Mouse (Mus musculus) right cerebral cortex, adult 18-20 months (tissue): Measurements from ENCODE around the gene Clec9a.

Experiments
- DNase-seq: peaks from one replicate; pipeline ENCODE4 v3.0.0; 2022; ENCODE audit warnings: mixed read lengths

The Clec9a gene

DNA sequence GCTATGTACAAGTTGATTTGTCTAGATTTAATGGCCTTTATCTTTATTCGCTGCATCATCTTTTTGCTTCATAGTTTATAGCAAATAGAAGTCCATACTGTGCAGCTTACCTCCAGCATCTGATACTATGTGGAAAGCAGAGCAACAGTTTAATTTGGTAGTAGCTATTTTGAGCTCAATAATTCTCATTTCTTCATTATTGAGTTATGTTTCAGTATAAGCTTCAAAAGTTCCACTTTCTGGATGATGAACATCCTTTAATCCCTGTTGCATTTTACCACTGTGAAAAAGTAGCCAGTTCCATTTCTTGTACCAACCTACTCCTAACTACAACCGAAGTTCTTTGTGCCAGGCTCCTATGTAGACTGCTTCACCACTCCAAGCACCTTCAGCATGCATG is at the start of gene Clec9a:
Gene Clec9a, plus strand, starts transcription at position 301 of the 400 bp plus-strand sequence.
- no peak for DNase-seq

DNA sequence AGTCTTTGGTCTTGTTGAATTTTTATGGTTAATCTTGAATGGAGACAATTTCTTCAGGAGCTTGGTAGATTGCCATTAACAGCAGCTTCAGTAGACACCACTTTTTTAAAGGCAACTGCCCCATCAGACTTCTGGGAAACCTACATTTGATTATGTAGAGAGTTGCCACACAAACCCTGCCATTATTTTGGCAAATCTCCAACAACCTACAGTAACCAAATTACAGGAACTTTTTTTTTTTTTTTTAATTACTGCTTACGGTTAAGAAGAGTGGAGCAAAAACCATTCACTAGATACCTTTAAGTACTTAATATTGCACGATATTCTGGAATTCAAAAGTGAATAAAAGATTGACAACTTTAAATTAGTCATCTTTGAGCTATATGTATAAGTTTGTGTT is 49.1 kb upstream of the Clec9a start:
- DNase-seq = no peak

DNA sequence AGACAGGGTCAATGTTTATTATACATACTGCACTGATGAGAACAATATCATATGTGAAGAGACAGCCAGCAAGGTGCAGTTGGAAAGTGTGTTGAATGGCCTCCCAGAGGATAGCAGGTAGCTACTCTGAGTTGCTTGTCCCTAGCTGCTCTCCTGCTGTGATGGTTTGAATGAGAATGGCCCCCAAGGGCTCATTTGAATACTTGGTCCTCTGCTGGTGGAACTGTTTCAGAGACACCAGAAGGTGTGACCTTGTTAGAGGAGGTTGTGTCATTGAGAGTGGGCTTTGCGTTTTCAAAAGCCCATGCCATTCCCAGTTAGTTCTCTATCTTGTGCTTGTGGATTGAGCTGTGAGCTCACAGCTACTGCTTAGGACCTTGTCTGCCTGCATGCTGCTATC is 44.7 kb upstream of the Clec9a start:
- DNase-seq = no peak

DNA sequence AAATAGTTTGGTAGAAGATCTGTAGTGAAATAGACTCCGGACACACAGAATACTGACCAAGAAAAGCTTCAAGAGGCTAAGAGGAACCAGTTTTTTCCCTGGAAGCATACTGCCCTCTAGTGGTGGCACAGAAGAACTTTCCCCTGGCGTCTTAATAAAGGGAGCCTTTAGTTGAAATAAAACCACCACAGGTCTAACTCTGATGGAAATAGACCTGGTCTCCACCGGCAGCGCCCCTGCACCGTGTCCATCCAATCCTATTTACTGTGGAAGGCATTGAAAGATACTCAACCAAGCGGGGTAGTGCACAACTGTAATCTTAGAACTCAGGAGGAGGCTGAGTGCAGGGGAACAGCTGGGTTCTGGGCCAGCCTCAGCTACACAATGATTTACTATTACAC is 42.7 kb upstream of the Clec9a start:
- DNase-seq = peak; percentile 23

DNA sequence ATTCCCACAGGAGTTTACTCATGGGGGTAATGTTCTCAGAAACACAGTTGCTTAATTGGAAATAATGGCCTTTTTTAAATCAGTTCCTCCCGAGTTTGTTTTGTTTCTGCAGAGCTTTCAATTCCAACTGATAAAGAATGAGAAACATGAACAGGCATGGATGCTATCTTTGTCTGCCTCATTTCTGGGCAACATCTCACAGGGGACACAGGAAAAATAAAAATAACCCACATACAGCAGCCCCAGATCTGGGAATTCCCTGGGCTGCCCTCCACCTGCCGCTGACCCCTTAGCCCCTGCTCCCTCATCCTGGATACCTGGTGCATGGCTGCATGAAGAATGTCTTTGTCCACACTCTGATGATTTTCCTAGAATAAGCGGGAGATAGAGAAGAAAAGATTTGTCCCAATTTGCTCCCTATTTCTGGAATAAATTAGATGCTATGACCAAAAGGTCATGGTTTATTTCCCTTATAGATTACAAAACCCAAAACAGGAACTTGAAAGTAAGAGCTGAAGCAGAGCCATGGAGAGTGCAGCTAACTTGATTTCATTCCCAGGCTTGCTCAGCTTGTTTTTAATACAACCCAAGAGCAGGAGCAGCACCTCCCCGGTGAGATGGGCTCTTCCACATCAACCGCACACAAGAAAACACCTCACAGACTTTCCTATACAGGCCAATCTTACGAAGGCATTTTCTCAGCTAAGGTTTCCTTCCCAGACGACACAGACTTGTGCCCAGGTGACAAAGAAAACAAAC is 39.1 kb upstream of the Clec9a start:
- no peak for DNase-seq

DNA sequence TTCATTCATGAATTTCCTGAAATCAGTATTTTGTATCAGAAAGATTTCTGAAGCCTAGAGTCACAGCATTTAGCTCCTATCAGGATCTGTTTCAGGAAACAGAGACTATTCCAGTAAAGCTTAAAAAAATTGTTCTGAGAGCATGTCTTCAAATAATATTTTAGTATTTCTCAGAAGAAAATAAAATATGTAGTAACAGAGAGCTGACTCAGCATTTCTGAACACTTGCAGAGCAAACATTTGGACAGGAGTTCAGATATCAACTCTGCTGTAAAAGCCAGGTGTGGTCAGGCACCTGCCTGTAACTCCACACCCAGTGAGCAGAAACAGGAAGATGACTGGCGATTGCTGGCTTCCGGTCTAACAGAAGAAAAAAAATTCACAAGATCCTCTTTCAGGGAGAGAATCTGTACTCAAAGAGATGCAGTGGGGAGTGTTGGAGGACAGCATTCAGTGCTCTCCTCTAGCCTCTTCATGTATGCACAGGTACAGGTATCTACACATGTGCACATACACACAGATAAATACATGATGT is 33.7 kb upstream of the Clec9a start:
- no peak for DNase-seq

DNA sequence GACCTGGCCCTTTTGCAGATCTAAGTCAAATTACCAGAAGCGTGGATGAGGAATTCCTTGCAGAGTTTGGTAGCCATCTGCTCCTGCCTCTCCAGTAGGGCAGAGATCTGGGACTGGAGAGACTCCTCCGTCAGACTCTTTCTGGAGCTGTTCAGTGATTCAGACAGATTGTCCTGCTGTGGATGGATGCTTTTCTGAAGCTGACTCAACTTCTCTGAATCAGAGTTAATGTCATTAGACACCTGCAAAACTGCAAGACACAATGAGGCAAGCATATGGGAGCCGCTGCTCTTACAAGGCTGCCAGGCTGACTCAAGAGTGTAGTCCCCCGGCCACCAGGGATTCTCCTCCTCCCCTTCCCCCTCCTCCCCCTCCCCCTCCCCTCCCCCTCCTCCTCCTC is 28.2 kb upstream of the Clec9a start:
- DNase-seq = no peak

DNA sequence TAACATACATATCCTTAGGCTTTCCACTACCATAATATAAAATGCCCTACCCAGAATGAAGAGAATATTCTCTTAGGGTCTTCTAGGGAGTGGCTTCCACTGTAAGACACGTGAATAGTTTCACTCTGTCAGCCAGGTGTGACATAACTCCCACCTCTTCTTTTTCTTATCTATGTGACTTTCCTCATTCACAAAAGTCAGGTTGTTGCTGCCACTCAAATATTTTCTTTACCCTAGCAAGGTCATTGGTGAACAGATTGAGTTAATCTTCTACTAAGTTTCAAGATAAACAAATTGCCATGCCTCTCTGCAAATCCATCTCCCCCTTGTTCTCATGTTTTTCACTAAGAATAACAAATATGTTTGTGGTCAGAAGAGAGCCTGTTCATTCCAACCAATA is 26.9 kb upstream of the Clec9a start:
- no peak for DNase-seq

DNA sequence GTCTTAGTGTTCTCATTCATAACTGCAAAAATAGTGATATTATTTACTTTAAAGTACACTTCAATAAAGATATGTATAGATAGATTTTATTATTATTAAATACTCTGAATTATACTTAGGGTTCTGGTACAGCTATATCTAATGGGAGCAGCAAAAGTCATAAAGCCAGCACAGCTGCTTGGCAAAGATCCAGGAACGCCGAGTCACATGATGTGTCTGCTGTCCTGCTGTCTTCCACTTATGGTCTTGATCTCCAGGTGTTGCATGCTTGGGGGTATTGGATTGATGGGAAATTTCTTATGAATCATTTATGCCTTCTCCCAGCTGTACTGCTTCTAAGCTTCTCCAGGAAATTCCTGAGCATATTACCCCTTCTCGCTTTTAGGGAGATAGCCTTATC is 25.2 kb upstream of the Clec9a start:
- DNase-seq = no peak

DNA sequence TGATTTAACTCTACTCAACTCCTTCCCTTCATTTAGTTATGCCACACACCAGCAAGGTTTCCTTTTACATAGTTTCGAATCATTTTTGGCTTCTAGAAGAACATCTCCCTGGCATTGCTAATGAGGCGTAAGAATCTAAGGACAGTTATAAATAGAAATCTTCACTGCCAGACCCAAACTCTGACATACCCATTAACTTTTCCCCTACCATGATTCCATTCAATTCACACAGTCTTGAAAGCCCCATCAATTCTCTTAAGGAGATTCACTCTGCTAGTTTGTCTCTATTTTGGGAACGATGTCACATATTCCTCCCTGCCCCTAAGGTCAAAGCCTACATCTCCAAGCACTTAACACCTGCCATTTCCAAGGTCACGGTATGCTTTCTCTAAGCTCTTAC is 23.7 kb upstream of the Clec9a start:
- DNase-seq = no peak

DNA sequence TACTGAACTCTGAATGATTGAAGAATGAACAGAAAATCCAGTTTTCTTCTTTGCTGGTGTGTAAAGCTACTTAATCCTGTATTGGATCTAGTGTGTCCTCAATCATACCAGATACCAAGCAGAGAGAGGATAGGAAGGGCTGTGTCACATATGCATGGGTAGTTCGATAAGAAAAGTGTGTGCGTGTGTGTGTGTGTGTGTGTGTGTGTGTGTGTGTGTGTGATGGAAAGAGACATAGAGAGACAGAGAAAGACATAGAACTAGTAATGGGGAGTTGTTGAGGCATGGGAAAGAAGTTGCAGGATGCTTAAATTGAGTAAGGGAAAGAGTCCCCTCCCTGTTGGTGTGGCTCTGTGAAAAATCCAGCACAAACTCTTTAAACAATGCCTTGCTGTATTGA is 22.9 kb upstream of the Clec9a start, which contains the start of gene Clec12b:
Gene Clec12b, minus strand, starts transcription at position 101 of the 400 bp plus-strand sequence.
- no peak for DNase-seq

DNA sequence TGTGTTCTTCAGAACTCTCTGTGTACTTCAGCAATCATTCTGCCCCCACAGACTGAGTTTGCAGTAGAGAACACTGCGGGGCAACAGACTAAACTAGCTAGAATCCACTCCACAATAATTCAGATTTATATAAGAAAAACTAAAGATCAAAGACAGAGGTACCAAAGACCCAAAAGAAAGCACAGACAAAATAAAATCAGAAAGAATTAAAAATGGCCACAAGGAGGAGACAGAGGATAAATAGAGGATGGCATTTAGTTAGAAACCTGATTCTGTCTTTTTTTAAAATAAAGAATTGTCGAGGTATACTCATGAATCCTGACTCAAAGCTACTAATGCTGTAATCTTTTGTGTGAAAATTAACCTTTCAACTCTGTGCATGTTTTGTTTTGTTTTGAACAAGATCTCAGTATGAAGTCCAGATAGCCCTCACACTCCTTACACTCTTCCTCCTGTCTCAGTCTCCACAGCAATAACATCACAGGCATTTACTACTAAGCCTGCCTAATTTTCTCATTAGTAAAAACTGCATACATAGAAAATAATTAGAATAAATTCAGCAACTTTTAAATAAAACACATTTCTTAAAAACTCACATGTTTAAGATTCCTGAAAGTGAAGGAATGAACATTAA is 15.5 kb upstream of the Clec9a start:
- no peak for DNase-seq

DNA sequence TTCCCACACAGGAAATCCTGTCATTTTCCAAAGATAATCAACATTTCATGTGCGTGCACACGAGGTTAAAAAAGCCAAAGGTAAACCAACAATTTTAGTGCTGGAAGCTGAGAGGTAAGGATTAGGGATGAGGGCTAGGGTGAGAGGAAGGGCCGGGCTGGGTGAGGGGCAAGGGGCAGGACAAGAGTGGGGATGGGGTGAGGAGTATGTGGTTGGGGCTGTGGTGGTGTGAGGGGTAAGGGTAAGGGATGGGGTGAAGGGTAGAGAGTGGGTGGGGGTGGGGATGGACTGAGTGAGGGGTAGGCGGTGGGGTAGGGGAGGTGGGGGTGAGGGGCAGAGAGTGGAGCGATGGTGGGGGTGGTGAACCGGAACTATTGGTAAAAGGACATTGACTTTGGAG is 14.9 kb upstream of the Clec9a start:
- no peak for DNase-seq

DNA sequence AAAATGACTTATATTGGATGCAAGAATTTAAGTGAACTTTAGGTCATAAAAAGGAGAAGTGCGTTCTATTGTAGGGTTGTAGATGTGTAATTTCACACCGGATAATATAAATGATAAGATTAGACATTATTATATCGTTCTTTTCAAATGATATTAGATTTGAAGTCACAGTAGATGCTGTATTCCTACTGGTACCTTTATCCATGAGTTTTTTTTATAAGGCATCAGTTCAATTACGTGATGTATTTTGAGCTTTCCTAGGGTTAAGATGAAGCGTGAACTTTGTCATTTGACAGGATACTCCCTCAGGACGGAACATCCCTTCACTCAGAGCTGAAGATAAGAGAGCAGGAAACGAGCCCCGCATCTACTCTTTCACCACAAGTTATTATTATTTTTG is 11.7 kb upstream of the Clec9a start, which contains the start of gene Clec1b:
Gene Clec1b, plus strand, starts transcription at position 301 of the 400 bp plus-strand sequence.
- DNase-seq = no peak

DNA sequence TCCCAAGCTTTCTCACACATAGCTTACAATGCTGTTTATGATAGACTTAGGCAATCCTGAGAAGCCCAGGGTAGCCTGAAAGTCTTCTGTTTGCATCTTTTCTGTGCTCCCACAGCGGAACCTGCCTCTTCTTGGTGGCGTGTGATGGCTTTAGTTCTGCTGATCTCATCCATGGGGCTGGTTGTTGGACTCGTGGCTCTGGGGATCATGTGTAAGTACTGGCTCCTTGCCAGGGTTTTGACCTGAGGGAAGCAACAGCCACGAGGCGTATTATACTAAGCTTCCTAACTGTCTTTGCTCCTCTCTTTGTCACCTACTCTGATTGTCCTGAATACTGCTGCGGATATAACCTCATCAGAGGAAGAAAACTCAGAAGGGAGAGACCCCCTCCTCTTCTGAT is 8.7 kb upstream of the Clec9a start:
- DNase-seq = no peak

DNA sequence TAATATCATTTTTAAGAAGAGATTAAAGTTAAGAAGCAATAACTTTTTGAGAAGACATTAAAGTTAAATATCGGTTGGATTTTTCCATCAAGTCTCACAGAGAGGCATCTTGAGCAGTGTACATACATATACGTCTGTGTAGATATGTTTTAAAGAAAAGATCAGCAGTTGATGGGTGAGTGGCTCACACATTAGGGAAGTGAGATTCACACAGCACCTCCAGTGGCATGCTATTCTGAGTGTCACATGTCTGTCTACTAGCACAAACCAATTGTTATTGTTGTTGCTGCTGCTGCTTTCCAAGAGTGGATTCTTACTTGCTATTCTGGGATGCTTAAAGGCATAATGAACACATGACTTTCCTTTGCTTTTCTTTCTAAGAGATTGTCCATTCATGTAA is 6.3 kb upstream of the Clec9a start:
- DNase-seq = no peak

DNA sequence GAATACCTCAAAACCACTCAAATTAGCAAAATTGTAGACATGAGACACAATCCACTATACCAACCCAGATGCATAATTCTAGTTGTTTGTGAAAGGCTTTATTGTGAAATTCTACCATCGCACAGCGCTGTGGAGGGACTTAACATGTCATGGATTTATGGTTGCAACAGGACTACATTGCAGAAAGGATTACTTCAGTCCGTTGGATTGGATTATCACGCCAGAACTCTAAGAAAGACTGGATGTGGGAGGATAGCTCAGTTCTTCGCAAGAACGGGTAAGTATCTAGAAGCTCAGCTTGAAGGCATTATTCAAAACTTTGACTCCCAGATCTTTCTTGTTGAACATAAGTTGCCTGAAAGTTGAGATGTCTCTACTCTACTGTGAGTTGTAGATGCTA is 5.3 kb upstream of the Clec9a start:
- no peak for DNase-seq

DNA sequence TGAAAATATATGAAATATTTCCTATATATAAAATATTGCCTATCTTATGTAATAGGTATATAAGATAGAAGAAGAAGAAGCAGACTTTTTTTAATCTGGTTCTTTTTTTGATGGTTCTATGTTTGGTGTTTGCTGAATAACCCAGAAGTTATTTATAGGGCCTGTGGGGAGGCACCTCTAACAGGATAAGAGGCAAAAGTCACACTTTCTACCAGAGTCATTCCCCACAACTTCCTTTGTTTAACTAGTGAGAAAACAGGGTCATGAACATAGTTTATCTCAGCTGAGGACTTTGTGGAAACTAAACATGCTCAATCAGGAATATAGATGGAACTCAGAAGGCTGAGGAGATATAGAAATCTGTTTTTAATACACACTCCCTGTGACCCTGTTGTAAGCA is 2.7 kb upstream of the Clec9a start:
- DNase-seq = no peak

DNA sequence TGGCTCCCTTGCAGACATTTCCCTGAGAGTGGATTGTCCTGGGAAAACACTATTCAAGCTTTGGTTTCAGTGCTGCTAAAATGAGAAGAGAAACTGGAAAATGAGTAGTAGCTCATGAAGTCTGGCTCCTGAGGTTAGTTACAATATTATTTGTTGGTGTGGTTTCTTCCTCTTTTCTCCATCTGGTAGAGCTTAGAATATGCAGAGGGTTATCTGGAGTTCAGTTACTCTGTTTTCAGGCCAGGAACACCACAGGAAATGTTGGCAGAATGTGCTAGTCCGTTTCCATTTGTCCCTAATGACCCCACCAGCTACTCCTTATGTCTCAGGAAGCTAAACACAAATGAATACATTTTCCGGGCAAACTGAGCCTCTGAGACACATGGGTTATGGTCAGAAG is 1.3 kb upstream of the Clec9a start:
- no peak for DNase-seq

DNA sequence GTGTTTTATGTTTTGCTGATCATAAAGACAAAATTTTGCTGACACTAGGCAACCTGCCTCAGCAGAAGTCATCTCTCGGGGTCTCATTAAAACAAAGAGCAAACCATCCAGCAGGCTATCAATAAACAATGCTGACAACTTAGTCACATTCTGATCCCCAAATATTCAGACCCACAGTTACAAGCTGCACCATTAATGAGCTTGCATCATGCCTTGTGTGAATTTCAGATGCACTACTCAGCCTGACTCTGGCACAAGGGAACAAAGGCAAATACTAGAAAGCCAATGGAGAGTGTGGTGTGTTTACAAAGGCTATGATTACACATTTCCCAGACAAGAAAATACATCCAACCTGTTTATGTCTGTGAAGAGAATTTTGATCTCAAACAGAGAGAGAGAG is 5.5 kb downstream of the Clec9a start:
- DNase-seq = no peak

DNA sequence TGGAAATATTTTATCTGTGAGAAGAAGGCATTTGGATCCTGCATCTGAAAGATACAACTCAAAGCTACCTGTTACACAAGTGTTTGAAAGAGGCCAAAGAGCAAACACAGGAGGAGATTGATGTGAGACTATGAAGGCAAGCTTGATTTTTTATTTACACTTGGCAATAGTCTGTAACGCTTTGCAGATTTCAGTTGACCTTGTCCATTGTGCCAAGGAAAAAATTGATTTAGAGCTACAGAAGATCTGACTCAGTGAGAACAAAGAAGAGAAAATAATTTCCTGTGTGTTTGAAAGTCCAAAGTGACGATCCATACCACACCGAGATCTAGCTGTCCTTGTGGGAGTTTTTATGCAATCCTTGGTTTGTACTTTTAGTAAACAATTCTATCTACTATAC is 13.6 kb downstream of the Clec9a start:
- no peak for DNase-seq

DNA sequence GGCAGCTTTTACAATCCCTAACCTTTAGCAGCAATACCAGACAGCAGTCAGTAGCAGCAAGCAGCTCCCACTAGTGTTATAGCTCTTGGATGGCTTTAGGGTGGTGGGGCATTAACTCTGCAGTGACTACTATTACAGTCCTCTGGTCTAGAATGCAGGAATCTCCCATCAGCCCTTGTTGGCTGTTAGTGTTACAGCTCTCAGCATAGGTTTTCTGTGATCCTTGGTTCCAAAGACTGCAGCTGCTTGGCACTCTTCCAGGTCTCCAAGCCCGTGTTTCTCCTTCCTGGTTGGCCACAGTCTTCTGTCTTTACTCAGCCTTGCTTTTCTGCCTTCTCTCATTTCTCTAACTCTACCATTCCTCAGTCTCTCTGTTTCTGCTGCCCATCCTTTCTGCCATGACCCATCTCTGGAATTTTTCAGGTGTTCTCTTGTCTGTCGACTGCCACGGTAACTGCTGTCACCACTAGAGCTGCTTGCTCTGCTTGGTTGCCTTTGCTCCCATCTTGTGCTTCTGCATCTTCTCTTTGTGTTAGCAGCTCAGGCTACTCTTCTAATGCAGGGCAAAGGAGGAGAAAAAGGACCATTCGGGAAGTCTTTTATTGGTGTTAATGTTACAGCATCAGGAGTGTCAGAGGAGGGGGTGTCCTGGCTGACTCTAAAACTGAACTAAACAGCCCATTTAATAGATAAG is 14.5 kb downstream of the Clec9a start:
- DNase-seq = no peak

DNA sequence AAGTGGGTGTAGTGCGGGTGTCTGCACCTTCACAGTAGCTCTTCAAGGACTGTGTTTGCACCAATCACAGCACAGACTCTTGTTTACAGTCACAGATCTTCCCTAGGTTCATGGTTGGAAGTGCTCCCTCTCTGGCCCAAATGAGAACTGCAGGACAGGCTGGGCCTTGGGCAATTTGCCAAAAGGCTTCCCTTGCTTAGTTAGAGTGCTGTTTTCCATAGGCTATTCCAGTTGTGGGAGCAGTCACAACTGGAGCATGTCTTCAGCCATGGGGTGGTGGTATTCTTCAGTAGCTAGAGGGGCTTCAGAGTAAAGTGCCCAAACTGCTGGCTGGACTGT is 15.0 kb downstream of the Clec9a start:
- DNase-seq = peak; percentile 44

DNA sequence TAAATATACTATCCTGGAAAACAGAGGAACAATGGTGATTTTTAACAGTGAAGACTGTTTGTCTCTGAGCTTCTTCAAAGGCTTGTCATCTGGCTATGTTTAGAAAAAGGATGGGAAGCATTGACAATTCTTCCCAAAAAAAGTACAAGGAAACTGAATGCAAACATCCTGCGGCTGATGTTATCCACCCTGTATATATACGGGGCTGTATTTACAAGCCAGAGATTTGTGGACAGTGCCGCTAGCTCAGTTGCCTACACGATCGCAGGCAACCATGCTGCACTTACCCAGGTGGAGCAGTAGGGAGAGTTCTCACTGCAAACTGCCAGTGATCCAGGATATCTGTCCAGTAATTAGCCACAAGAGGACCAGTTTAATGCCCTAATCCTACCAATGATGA is 16.6 kb downstream of the Clec9a start:
- DNase-seq = no peak
